Mouse (Mus musculus) thymus, adult 2 months (tissue): ENCODE results near the gene Meox1.

ENCODE experiments used
- CTCF ChIP-seq: fragments of 200-500 bp; IDR thresholded peaks from 2 replicates; pipeline ENCODE4 v1.5.1; 2012; ENCODE audit warnings: mild to moderate bottlenecking, control low read depth, low read length, moderate library complexity, borderline replicate concordance; ENCODE audit not compliant: control insufficient read depth, poor library complexity, insufficient read depth; ENCODE audit errors: extremely low read depth
- POLR2A ChIP-seq: fragments of 200-500 bp; IDR thresholded peaks from 2 replicates; pipeline ENCODE4 v1.6.1; 2012; ENCODE audit warnings: mild to moderate bottlenecking, low read length, control low read depth, moderate library complexity; ENCODE audit not compliant: control insufficient read depth, poor library complexity, insufficient read depth; ENCODE audit errors: extremely low read depth

GRCm38 (mm10) chr11:101830616-101831015 is 63.6 kb downstream of the Meox1 start:
- TF ChIP-seq CTCF = no peak
- TF ChIP-seq POLR2A = no peak
